Mouse (Mus musculus) C2C12 (cell line): ENCODE results near the gene Zfhx3.

Experiments
- CEBPB ChIP-seq: IDR thresholded peaks from one replicate; pipeline ENCODE4 v1.6.1; 2011; ENCODE audit warnings: low read depth, mild to moderate bottlenecking, control low read depth, moderate library complexity
- CTCF ChIP-seq: IDR thresholded peaks from one replicate; pipeline ENCODE4 v1.5.1; 2011; ENCODE audit not compliant: control insufficient read depth, insufficient read depth, insufficient read length
- MAX ChIP-seq: IDR thresholded peaks from one replicate; pipeline ENCODE4 v1.6.1; 2011; ENCODE audit warnings: mild to moderate bottlenecking, control low read depth
- MYOD1 ChIP-seq: IDR thresholded peaks from one replicate; pipeline ENCODE4 v1.6.1; 2011; ENCODE audit warnings: low read depth; ENCODE audit not compliant: control insufficient read depth, insufficient read length
- USF1 ChIP-seq: IDR thresholded peaks from one replicate; pipeline ENCODE4 v1.6.1; 2011; ENCODE audit warnings: low read depth, mild to moderate bottlenecking, control low read depth, moderate library complexity

DNA sequence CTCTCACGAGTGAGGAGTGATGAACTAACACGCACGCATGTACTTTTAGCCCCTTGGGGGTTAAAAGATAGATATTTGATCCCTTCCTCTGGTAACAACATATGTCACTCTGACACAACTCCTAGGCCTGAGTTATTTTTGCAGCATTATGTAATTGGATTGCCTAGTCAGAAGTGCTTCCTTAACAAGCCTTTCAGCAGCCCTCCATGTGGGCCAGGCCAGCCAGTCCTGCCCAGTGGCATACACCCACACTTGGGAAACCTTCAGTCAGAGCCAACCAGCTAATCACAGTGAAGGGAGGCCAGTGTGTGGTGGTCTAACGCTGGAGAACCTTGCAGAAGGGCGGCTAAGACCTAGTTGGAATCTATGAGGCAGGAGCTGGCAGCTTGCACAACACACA is 751.4 kb downstream of the Zfhx3 start:
- TF ChIP-seq CTCF (no peak), USF1 (no peak), MYOD1 (no peak), CEBPB (no peak), MAX (no peak)
